Mouse (Mus musculus) stomach, postnatal 0 days (tissue): ENCODE data around the gene Fam228a. TPM values are rescaled to one million over a fixed set of nuclear protein-coding genes. Genes with fewer than 3 reads are reported as not detected.
"Not testable (repeated sequence)": the region's sequence is repeated elsewhere in the genome, so short reads cannot be mapped to it uniquely, and the experiment has no call there.

Experiments
- ATAC-seq: fragments of 200-750 bp; cut with Nextera tagmentation; 2 replicates; pipeline ENCODE4 v1.8.0; 2017; ENCODE audit not compliant: low FRiP score, low TSS enrichment
- DNase-seq: peaks from one replicate; pipeline ENCODE4 v3.0.0-alpha.2; 2016; ENCODE audit warnings: low spot score
- H3K27ac ChIP-seq: fragments of 300-500 bp; sonication (generic); replicated peaks from 2 replicates; pipeline ENCODE4 v1.5.1; 2014; ENCODE audit warnings: mild to moderate bottlenecking, control low read depth
- H3K27me3 ChIP-seq: fragments of 300-500 bp; sonication (generic); 2 replicates; pipeline ENCODE4 v1.6.1; 2014; ENCODE audit warnings: low read length; ENCODE audit not compliant: control insufficient read depth, insufficient read depth
- H3K36me3 ChIP-seq: fragments of 300-500 bp; sonication (generic); 2 replicates; pipeline ENCODE4 v1.6.1; 2014; ENCODE audit warnings: low read length, mixed read lengths; ENCODE audit not compliant: control insufficient read depth, insufficient read depth
- H3K4me1 ChIP-seq: fragments of 300-500 bp; sonication (generic); replicated peaks from 2 replicates; pipeline ENCODE4 v1.6.1; 2014; ENCODE audit warnings: antibody characterized with exemption; ENCODE audit not compliant: control insufficient read depth, insufficient read depth
- H3K4me2 ChIP-seq: fragments of 300-500 bp; sonication (generic); replicated peaks from 2 replicates; pipeline ENCODE4 v1.6.1; 2014; ENCODE audit warnings: low read depth, mild to moderate bottlenecking, control low read depth, moderate library complexity
- H3K4me3 ChIP-seq: fragments of 300-500 bp; sonication (generic); 2 replicates; pipeline ENCODE4 v1.5.1; 2014; ENCODE audit warnings: low read depth, low read length, control low read depth
- H3K9ac ChIP-seq: fragments of 300-500 bp; sonication (generic); 2 replicates; pipeline ENCODE4 v1.6.1; 2014; ENCODE audit warnings: mild to moderate bottlenecking, low read length, control low read depth, mixed read lengths
- H3K9me3 ChIP-seq: fragments of 300-500 bp; sonication (generic); 2 replicates; pipeline ENCODE4 v1.6.1; 2016; ENCODE audit warnings: low read length; ENCODE audit not compliant: control insufficient read depth
- CTCF ChIP-seq: IDR thresholded peaks from 2 replicates; pipeline ENCODE4 v1.5.1; 2016; ENCODE audit warnings: antibody characterized with exemption, low read depth, mild to moderate bottlenecking, moderate library complexity
- EP300 ChIP-seq: optimal IDR thresholded peaks from 2 replicates; pipeline ENCODE3; 2016; ENCODE audit warnings: antibody characterized with exemption
- WGBS: fragments of 180-500 bp; shearing (Covaris S2); extraction: QIAGEN DNeasy Blood & Tissue Kit; methylation state at CpG from one replicate; pipeline ENCODE4 v1.1.7; 2014; 5-methylcytosine and 5-hydroxymethylcytosine counted together
- polyA plus RNA-seq: library from polyadenylated mRNA; unstranded; fragments of >200 nt; fragmentation: Nextera tagmentation; extraction: Ambion mirVana; gene quantifications from 2 replicates; pipeline ENCODE4 v1.2.1, GENCODE M21; 2015

Fam228a gene
- polyA plus RNA-seq, 1 experiment from 2014 or later = 0.05 TPM

DNA sequence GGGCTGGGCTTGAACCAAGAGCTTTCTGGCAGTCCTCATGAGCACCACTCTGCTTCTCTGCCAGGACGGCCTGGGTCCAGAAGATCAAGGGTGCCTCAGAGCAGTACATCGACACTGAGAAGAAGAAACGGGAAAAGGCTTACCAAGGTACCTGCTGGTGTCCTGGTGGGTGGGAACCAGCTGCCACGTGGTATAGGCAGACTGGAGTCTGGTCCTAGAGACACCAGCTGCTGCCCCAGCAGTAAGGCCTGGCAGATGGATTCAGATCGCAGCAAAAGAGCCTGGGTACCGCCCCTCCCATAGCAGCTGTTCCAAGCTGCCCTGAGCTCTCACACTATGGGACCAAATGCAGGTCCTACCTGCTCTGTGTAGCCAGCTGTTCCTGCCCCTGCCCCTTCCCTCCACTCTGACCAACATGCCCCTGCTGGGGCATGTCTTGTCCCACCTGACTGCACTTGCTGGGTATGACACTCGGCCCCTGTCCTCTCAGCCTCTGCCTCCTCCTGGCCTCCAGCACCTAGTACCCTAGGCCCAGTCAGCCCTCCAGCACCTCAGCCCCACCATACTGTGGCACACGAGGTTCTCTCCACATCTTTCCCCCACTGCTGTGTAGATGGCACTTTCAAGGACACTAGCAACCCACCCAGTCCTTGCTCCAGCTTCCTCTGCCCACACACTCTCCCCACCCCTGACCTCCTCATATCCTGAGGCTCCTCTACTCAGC, 29.2 kb downstream of the Fam228a start:
- ATAC-seq (no peak), DNase-seq (no peak)
- H3K36me3 ChIP-seq = peaks cover 11% of the 10 kb centered on the region

GRCm38 (mm10) chr12:4708296-4708695, 29.9 kb downstream of the Fam228a start:
- TF ChIP-seq CTCF (no peak), EP300 (no peak)
- Histone ChIP-seq H3K36me3 (peaks cover 11% of the 10 kb centered on the region), H3K4me3 (no peak overlapping the region), H3K4me2 (no peak overlapping the region), H3K9ac (no peak overlapping the region), H3K4me1 (no peaks in the 10 kb centered on the region), H3K27me3 (no peaks in the 10 kb centered on the region), H3K9me3 (no peaks in the 10 kb centered on the region), H3K27ac (no peak overlapping the region)
- DNase-seq (no peak), ATAC-seq (no peak)
- 90% methylated on average over 4 of the region's 4 CpGs for WGBS

More for the DNA sequence above, 29.2 kb downstream of the Fam228a start:
- no peak overlapping the region for H3K27ac ChIP-seq
- H3K9me3 ChIP-seq = no peaks in the 10 kb centered on the region
- no peak overlapping the region for H3K4me3 ChIP-seq
- TF ChIP-seq CTCF (no peak), EP300 (no peak)
- WGBS = 77% methylated on average over 8 of the region's 8 CpGs
- no peak overlapping the region for H3K9ac ChIP-seq
- no peaks in the 10 kb centered on the region for H3K27me3 ChIP-seq
- no peaks in the 10 kb centered on the region for H3K4me1 ChIP-seq
- no peak overlapping the region for H3K4me2 ChIP-seq

DNA sequence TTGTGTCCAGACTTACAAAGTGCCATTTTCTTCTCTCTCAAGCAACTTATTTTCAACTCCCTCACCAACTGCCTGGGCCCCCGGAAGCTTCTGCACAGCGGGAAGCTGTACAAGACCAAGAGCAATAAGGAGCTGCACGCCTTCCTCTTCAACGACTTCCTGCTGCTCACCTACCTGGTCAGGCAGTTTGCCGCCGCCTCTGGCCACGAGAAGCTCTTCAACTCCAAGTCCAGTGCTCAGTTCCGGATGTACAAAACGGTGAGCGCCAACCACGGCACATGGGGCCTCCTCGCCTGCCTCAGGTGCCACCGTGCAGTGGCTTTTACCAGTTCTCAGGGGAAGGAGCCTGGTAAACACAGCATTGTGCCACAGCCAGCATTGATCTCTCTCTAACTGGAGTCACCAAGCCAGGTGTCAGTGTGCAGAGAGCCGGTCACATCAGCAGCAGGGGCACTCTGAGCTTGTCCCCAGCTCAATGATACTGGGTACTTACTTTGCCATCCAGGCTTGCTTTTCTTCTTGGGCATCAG, 30.7 kb downstream of the Fam228a start:
- no peaks in the 10 kb centered on the region for H3K27me3 ChIP-seq
- no peak for DNase-seq
- H3K36me3 ChIP-seq = peaks cover 10% of the 10 kb centered on the region
- no peak overlapping the region for H3K4me3 ChIP-seq
- no peak for ATAC-seq
- H3K27ac ChIP-seq = no peak overlapping the region
- TF ChIP-seq EP300 = no peak
- TF ChIP-seq CTCF = no peak
- H3K4me1 ChIP-seq = no peaks in the 10 kb centered on the region
- no peak overlapping the region for H3K9ac ChIP-seq
- no peaks in the 10 kb centered on the region for H3K9me3 ChIP-seq
- H3K4me2 ChIP-seq = no peak overlapping the region
- 93% methylated on average over 14 of the region's 14 CpGs for WGBS

DNA sequence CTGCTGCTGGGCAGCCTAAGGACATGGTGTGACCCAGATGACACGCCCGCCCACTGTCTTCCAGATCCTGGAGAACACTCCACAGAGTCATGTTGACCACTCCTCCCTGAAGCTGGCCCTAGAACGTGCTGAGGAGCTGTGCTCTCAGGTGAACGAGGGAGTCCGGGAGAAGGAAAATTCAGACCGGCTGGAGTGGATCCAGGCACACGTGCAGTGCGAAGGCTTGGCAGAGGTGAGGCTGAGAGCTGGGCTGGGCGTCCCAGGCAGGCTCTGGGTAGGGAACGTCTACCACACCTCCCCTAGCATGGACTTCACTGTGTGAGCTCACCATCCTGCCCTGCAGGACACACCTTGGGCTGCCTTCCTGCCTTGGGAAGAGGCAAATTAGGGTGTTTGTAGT, 31.3 kb downstream of the Fam228a start:
- WGBS = 83% methylated on average over 10 of the region's 10 CpGs
- Histone ChIP-seq H3K27ac (no peak overlapping the region), H3K27me3 (no peaks in the 10 kb centered on the region), H3K4me2 (no peak overlapping the region), H3K9me3 (no peaks in the 10 kb centered on the region), H3K4me1 (no peaks in the 10 kb centered on the region), H3K4me3 (no peak overlapping the region), H3K36me3 (peaks cover 3% of the 10 kb centered on the region; the same call in 1 of the 2 replicates), H3K9ac (no peak overlapping the region)
- DNase-seq (peak; percentile 26), ATAC-seq (peak; percentile 63; the same call in 1 of the 2 replicates)
- TF ChIP-seq EP300 = no peak
- TF ChIP-seq CTCF = no peak

- TF ChIP-seq CTCF = no peak
- TF ChIP-seq EP300 = no peak
- DNase-seq (no peak), ATAC-seq (no peak)
- H3K27me3 ChIP-seq = no peaks in the 10 kb centered on the region
- H3K9ac ChIP-seq = no peak overlapping the region
- H3K4me2 ChIP-seq = no peak overlapping the region
- no peak overlapping the region for H3K4me3 ChIP-seq
- H3K9me3 ChIP-seq = no peaks in the 10 kb centered on the region
- no peak overlapping the region for H3K27ac ChIP-seq
- 84% methylated on average over 5 of the region's 5 CpGs for WGBS
- H3K36me3 ChIP-seq = peaks cover 3% of the 10 kb centered on the region; the same call in 1 of the 2 replicates
- H3K4me1 ChIP-seq = no peaks in the 10 kb centered on the region
These were observed 32.1 kb downstream of the Fam228a start for GRCm38 (mm10) chr12:4706175-4706574.

GRCm38 (mm10) chr12:4705626-4706025, 32.6 kb downstream of the Fam228a start:
- H3K9ac ChIP-seq, DNase-seq, H3K9me3 ChIP-seq, H3K4me3 ChIP-seq, H3K27me3 ChIP-seq, H3K4me1 ChIP-seq, H3K27ac ChIP-seq, H3K4me2 ChIP-seq, H3K36me3 ChIP-seq: not testable (repeated sequence)
- WGBS = 34% methylated on average over 6 of the region's 6 CpGs
- ATAC-seq = peak; percentile 59; the same call in 1 of the 2 replicates
